Mouse (Mus musculus): Measurements from ENCODE around the gene Nudcd3.

DNA sequence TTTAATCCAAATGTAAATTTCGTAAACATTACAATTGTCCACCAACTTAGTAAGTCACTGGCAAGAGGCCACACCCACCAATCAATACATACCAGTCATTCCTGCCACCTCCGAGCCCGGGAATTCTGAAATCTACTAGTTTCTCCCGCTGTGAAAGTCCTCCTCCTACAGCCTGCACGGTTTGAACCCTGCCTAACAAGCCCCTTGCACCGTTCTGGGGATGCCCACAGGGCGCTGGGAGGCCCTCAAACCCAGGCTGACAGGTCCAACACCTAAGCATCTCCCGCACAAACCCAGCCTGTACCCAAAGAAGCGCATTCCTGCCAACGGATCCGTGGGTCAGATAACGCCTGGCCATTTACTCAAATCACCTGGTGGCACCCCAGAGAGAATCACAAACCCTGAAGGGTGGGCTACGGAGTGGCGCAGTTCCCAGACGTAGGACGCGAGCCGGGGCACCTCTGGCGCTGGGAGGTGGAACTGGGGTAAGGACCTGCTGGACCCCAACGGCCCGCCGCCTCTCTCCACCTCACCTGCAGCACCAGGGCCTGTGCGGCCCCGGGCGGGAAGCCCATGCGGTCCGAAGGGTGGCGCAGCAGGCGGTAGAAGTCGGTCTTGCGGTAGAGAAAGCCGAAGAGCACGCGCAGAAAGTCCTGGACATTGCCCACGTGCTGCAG is 667 bp downstream of the Nudcd3 start, which contains the start of gene A730071L15Rik:
- TF ChIP-seq POLR2A (IDR thresholded peaks at IDR 0.05; ENCODE audit: low read depth, low read length) = no peak
- TF ChIP-seq CTCF (IDR thresholded peaks at IDR 0.05; ENCODE audit: extremely low read depth, insufficient read length, insufficient replicate concordance, low read depth, low read length) = 0 out of 2 replicates have a peak, but pooled peaks have one; percentile 5
